Mouse (Mus musculus) thymus, adult 2 months (tissue): Measurements from ENCODE around the gene Smg6.

Experiments
- CTCF ChIP-seq: fragments of 200-500 bp; IDR thresholded peaks from 2 replicates; pipeline ENCODE4 v1.5.1; 2012; ENCODE audit warnings: mild to moderate bottlenecking, control low read depth, low read length, moderate library complexity, borderline replicate concordance; ENCODE audit not compliant: control insufficient read depth, poor library complexity, insufficient read depth; ENCODE audit errors: extremely low read depth
- POLR2A ChIP-seq: fragments of 200-500 bp; IDR thresholded peaks from 2 replicates; pipeline ENCODE4 v1.6.1; 2012; ENCODE audit warnings: mild to moderate bottlenecking, low read length, control low read depth, moderate library complexity; ENCODE audit not compliant: control insufficient read depth, poor library complexity, insufficient read depth; ENCODE audit errors: extremely low read depth

GRCm38 (mm10) chr11:75142749-75143148 lies 217.1 kb downstream of the Smg6 start:
- no peak for TF ChIP-seq CTCF
- TF ChIP-seq POLR2A: no peak
